Mouse (Mus musculus) limb, embryonic 14.5 days (tissue): ENCODE results near the gene 4930444G20Rik. TPM values are rescaled to one million over a fixed set of nuclear protein-coding genes. Genes with fewer than 3 reads are reported as not detected.

Experiments
- ATAC-seq: fragments of 200-750 bp; cut with Nextera tagmentation; 2 replicates; pipeline ENCODE4 v1.8.0; 2017; ENCODE audit warnings: low read depth, moderate number of reproducible peaks, moderate TSS enrichment; ENCODE audit not compliant: low FRiP score
- DNase-seq: peaks from one replicate; pipeline ENCODE4 v3.0.0-alpha.2; 2015; ENCODE audit warnings: low spot score
- H3K27ac ChIP-seq: fragments of 300-500 bp; sonication (generic); replicated peaks from 2 replicates; pipeline ENCODE4 v1.5.1; 2014; ENCODE audit warnings: low read depth, mild to moderate bottlenecking, low read length, moderate library complexity, mixed read lengths
- H3K27me3 ChIP-seq: fragments of 300-500 bp; sonication (generic); 2 replicates; pipeline ENCODE4 v1.6.1; 2014; ENCODE audit warnings: low read length, mixed read lengths; ENCODE audit not compliant: control insufficient read depth, insufficient read depth
- H3K36me3 ChIP-seq: fragments of 300-500 bp; sonication (generic); 2 replicates; pipeline ENCODE4 v1.6.1; 2014; ENCODE audit warnings: mild to moderate bottlenecking, low read length, moderate library complexity, mixed read lengths; ENCODE audit not compliant: control insufficient read depth, insufficient read depth
- H3K4me1 ChIP-seq: fragments of 300-500 bp; sonication (generic); 2 replicates; pipeline ENCODE4 v1.6.1; 2014; ENCODE audit warnings: antibody characterized with exemption, low read length, mixed read lengths; ENCODE audit not compliant: control insufficient read depth, insufficient read depth
- H3K4me2 ChIP-seq: fragments of 300-500 bp; sonication (generic); replicated peaks from 2 replicates; pipeline ENCODE4 v1.6.1; 2014; ENCODE audit warnings: low read depth, mild to moderate bottlenecking, low read length, moderate library complexity; ENCODE audit not compliant: severe bottlenecking
- H3K4me3 ChIP-seq: fragments of 300-500 bp; sonication (generic); replicated peaks from 2 replicates; pipeline ENCODE4 v1.5.1; 2014; ENCODE audit warnings: low read length
- H3K9ac ChIP-seq: fragments of 300-500 bp; sonication (generic); 2 replicates; pipeline ENCODE4 v1.6.1; 2014; ENCODE audit warnings: mild to moderate bottlenecking, low read depth, low read length, moderate library complexity; ENCODE audit not compliant: severe bottlenecking
- H3K9me3 ChIP-seq: fragments of 300-500 bp; sonication (generic); 2 replicates; pipeline ENCODE4 v1.6.1; 2016; ENCODE audit warnings: low read length; ENCODE audit not compliant: control insufficient read depth
- POLR2A ChIP-seq: fragments of 200-500 bp; IDR thresholded peaks from 2 replicates; pipeline ENCODE4 v1.8.0; 2012; ENCODE audit warnings: inconsistent platforms, mild to moderate bottlenecking, moderate library complexity, borderline replicate concordance; ENCODE audit not compliant: insufficient read depth, insufficient read length; ENCODE audit errors: extremely low read depth
- WGBS: fragments of 180-500 bp; shearing (Covaris S2); extraction: QIAGEN DNeasy Blood & Tissue Kit; methylation state at CpG from one replicate; pipeline ENCODE4 v1.1.7; 2014; 5-methylcytosine and 5-hydroxymethylcytosine counted together
- polyA plus RNA-seq, 2 experiments: library from polyadenylated mRNA; depleted of rRNA in 1 of 2; stranded (reverse) in 1 of 2; unstranded in 1 of 2; fragments of >200 nt; fragmentation: Nextera tagmentation in 1 of 2; extraction: Ambion mirVana in 1 of 2; gene quantifications; 2 replicates each; pipeline versions ENCODE4 v1.2.1 to v1.2.3; 2012 to 2014

Gene 4930444G20Rik
- polyA plus RNA-seq, 2 experiments: not detected

- no peak for ATAC-seq
Observed at GRCm38 (mm10) chr10:22017469-22018159, 50.3 kb downstream of the 4930444G20Rik start.

More at GRCm38 (mm10) chr10:22017469-22018159, 50.3 kb downstream of the 4930444G20Rik start:
- Histone ChIP-seq H3K9ac (no peak overlapping the region), H3K27ac (no peak overlapping the region), H3K27me3 (no peaks in the 10 kb centered on the region), H3K4me3 (no peak overlapping the region), H3K36me3 (no peaks in the 10 kb centered on the region), H3K4me1 (no peaks in the 10 kb centered on the region), H3K4me2 (no peak overlapping the region), H3K9me3 (no peaks in the 10 kb centered on the region)
- 62% methylated on average over 16 of the region's 16 CpGs for WGBS
- no peak for TF ChIP-seq POLR2A
- DNase-seq: no peak

Other genes with a start within 250 kb of the 4930444G20Rik start
- gene Sgk1, start 185.9 kb downstream of the 4930444G20Rik start, polyA plus RNA-seq (2012; rRNA removed): 33.4 and 45.0 TPM in 2 replicates
- 39.9 and 47.7 TPM in 2 replicates for gene Sgk1, start 185.9 kb downstream of the 4930444G20Rik start, polyA plus RNA-seq (2014; fragmentation: Nextera tagmentation; extraction: Ambion mirVana)
- 10.6 and 12.3 TPM in 2 replicates for gene E030030I06Rik, start 81.2 kb upstream of the 4930444G20Rik start, polyA plus RNA-seq (2012; rRNA removed)
- gene E030030I06Rik, start 81.2 kb upstream of the 4930444G20Rik start, polyA plus RNA-seq (2014; fragmentation: Nextera tagmentation; extraction: Ambion mirVana): 16.7 and 23.1 TPM in 2 replicates
- 5.5 and 6.2 TPM in 2 replicates for gene Raet1e, start 90.5 kb upstream of the 4930444G20Rik start, polyA plus RNA-seq (2012; rRNA removed)
- gene Raet1e, start 90.5 kb upstream of the 4930444G20Rik start, polyA plus RNA-seq (2014; fragmentation: Nextera tagmentation; extraction: Ambion mirVana): 7.3 and 8.5 TPM in 2 replicates
- 0.85 and 1.3 TPM in 2 replicates for gene H60b, start 90.5 kb upstream of the 4930444G20Rik start, polyA plus RNA-seq (2012; rRNA removed)
- gene H60b, start 90.5 kb upstream of the 4930444G20Rik start, polyA plus RNA-seq (2014; fragmentation: Nextera tagmentation; extraction: Ambion mirVana): 0.68 and 1.2 TPM in 2 replicates